Mouse (Mus musculus) stomach, postnatal 0 days (tissue): ENCODE measurements at regions not wholly inside any gene's neighbourhood (a gene's known extent, or its start where the extent isn't known, plus 50 kb on each side); places are given as distances from the start of the nearest gene placed in this dataset.

ENCODE experiments used
- CTCF ChIP-seq: IDR thresholded peaks from 2 replicates; pipeline ENCODE4 v1.5.1; 2016; ENCODE audit warnings: antibody characterized with exemption, low read depth, mild to moderate bottlenecking, moderate library complexity
- EP300 ChIP-seq: optimal IDR thresholded peaks from 2 replicates; pipeline ENCODE3; 2016; ENCODE audit warnings: antibody characterized with exemption

DNA sequence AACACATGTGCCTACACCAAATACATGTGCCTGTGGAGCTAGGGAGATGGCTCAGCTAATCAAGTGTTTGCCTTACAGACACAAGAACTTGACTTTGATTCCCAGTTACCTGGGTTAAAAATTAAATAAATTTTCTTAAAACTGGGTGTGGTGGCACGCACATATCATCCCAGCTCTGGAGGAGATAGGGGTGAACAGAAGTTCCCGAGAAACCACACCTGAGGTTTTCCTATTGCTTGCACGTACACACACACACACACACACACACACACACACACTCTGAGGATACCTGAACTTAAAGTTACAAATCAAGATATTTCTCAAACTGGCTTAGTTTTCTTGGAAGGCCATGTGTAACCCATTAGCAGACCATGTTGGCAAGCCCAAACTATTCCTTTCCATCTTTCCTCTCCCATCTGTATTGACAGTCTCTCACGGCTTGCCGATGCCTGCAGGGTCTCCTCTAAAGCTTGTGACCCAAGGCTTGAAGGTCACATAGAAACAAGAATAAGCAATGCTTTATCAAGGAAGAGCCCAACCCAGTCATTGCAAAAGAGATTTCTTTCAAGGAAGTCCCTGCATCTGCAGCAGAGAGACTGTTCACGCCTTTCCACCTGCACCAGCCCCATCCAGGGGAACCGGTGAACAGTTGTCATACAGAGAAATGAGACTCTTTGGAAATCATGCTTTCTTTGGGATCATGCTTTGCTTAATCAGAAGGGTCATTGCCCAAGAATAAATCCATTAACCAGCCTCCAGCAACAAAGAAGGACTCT, 129.9 kb downstream of the Cyp26b1 start:
- TF ChIP-seq CTCF (no peak), EP300 (peak; percentile 55)
